Mouse (Mus musculus) yolk sac, embryonic 10.5 days (tissue): ENCODE data around the gene Fbxo41.
"Not testable (repeated sequence)": the region's sequence is repeated elsewhere in the genome, so short reads cannot be mapped to it uniquely, and the experiment has no call there.

Source experiments
- DNase-seq: peaks from one replicate; pipeline ENCODE4 v3.0.0-alpha.2; 2017; ENCODE audit warnings: low spot score

Fbxo41 gene

DNA sequence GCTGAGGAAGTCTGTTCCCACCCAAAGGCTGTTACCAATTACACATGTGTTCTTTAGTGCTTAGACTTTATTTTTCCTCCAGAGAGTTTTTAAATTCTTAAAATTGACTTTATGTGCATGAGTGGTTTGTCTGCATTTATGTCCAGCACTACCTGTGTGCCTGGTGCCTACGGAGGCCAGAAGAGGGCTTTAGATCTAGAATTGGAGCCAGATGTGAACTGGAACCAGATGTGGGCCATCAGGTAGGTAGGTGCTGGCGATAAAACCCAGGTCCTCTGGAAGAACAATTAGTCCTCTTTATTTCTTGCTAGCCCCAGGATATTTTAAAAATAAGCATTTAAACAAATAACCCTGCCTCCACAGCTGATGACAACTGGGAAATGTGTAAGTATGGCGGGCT is 11.2 kb downstream of the Fbxo41 start:
- no peak for DNase-seq

- no peak for DNase-seq
Observed at GRCm38 (mm10) chr6:85490252-85490651, 12.5 kb downstream of the Fbxo41 start.

DNA sequence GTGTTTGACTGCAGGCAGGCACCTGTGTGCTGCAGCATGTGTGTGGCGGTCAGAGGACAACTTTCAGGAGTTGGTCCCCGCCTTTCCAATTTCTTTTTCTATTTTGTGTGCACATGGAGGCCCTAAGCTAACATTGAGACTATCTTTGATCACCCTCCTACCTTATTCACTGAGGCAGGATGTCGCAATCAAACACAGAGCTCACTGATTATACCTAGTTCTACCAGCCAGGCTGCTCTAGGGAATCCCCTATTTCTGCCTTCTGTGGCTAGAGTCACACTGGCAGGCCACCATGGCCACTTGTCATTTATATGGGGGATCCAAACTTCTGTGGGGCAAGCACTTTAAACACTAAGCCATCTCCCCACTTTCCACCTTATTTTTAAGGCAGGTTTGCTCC is 13.1 kb downstream of the Fbxo41 start:
- DNase-seq = no peak

- no peak for DNase-seq
Observed at GRCm38 (mm10) chr6:85488510-85488909, 14.3 kb downstream of the Fbxo41 start.

DNA sequence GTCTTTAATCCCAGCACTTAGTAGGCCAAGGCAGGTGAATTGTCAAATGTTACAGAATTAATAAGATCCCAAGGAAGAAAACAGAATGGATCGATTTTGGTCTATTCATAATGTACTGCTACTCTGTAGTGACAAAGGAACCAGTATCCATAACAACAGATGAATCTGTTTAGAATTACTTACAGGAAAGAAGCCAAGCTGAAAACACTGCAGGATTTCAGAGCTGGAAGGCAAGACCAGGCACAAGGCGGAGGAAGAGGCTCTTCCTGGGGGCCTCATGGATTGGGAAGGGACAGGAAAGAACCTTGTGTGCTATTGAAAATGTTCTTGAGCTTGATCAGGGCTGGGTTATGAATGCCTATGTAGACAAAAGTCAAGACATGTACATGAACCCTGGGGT is 17.1 kb downstream of the Fbxo41 start:
- no peak for DNase-seq

DNA sequence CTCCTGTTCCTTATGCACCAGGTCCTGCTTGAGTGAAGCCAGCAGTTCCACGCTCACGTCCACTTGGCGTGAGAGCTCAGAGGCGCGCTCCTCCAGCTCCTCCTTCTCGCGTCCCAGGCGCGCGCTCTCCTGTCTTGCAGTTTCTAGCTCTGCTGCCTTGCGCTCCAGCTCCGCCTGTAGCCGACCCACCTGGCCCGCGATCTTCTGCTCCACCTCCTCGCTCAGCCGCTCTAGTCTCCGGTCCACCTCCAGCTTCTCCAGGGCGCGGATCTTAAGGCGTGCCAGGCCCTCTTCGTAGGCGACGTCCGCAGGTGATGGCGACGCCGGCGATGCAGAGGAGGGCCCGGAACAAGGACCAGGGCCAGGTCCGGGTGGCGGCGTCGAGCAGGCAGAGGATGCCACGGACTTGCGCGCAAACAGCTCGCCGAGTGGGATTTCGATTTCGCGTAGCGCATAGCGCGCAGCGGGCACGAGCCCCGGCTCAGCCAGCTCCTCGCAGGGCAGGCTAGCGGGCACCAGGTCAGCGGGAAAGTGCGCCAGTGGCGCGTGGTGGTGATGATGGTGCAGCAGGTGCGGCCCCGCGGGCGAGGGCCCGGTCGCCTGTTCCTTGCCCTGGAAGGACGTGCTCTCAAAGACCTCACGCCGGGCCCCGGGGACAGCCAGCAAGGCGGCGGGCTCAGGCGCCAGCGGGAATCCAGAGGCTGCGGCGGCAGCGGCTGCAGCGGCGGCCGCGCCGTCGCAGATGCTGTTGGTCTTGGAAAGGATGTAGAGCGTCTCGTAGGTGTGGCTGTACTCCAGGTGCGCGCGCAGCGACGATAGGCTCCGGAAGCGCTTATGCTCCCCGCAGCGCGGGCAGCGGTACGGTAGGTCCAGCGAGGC is 18.7 kb downstream of the Fbxo41 start:
- DNase-seq = no peak

DNA sequence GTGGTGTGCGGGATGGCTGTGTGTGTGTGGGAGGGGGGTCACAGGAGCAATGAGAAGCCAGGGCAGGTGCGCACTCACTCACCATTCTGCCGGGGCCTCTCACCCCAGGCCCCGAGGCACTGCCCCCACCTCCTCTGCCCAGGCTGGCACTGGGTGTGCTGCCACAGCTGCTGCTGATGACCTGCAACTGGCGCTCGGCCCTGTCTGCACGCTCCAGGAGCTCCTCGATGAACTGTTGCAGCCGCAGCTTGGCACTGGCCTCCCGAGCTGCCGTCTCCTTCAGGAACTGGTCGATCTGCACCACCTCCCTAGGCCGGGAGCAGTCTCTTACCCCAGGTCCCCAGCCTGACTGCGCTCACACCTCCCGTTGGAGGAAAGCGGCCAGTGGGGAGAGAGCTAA is 22.1 kb downstream of the Fbxo41 start:
- no peak for DNase-seq

- DNase-seq = no peak
Observed at GRCm38 (mm10) chr6:85479979-85480378, 22.8 kb downstream of the Fbxo41 start.

DNA sequence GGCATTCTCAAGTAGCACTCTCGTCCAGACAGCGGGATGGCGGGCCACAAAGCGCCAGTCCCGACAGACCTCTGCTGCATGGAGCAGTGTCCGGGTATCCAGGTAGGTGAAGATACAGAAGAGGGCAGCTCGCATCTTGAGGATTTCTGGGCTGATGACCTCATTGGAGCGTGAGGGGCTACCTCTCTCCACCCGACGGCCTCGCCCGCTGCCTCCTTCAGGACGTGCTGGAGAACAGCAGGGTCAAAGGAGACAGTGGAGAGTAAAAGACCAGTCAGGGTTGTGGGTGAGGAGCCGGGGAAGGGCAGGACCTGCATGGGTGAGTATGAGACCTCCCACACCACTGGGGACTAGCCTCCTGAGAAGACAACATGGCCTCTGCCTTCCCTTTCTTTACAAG is 24.4 kb downstream of the Fbxo41 start:
- DNase-seq = no peak

DNA sequence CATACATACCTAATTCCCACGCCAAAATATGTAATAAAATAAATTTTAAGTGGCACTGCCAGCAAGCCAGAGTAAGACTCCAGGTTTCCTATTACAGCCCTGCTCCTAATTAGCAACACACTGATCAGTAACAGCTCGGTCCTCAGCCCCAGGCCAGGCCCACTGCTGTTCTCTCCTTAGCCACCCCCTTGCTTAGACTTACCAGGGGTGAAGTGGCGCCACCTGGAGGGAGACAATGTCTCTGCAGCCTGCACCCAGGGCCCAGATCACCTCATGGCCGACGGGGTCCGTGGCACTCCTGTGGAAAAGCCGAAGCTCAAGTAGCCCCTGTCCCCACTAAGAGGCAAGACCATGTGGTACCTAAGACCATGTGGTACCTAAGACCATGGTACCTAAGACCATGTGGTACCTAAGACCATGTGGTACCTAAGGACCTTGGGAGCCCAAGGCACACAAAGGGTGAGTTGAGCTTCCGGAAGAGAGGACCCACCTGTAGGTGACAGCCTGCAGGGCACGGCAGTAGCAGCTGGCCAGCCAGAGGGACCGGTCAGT is 25.4 kb downstream of the Fbxo41 start:
- no peak for DNase-seq

- no peak for DNase-seq
Observed at GRCm38 (mm10) chr6:85475581-85475980, 27.2 kb downstream of the Fbxo41 start.

DNA sequence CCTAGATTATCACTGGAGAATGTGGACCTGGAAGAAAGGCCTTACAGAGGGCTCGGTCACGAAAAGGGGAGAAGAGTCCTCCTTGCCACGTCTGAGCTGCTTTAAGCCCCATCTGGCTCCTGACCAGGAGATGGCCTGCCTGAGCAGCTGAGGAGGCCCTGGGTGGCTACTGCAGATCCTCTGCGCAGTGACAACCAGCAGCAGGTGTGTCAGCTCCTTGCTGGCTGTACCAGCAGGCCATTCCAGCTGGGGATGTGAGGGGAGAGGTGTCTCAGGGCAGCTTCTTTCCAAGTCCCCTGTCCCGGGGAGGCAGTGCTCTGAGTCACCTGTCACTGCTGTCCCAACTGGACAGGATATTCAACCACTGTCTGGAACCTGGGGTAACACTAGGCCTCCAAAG is 30.3 kb downstream of the Fbxo41 start:
- DNase-seq = no peak

- no peak for DNase-seq
Observed at GRCm38 (mm10) chr6:85471962-85472361, 30.8 kb downstream of the Fbxo41 start.

- DNase-seq = no peak
Observed at GRCm38 (mm10) chr6:85469660-85470430, 32.9 kb downstream of the Fbxo41 start.

DNA sequence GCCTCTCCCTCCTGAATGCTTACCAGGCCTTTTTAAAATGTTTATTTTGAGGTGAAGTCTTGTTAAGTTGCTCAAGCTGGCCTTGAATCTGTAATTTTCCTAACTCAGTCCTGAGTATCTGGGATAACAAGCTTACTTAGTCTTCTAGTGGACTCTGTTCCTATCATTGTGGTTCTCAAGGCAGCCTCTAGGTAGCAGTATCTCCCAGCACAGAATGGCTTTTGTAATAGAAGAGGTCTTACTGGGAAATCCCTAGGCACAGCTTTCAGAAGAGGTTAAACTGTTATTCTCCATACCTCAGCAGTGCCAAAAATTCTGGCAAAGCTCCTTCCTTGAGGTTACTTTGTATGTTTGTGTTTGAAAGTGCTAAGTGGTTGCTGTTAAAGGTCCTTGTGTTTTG is 37.4 kb downstream of the Fbxo41 start:
- no peak for DNase-seq

- no peak for DNase-seq
Observed at GRCm38 (mm10) chr6:85459621-85460020, 43.2 kb downstream of the Fbxo41 start.

GRCm38 (mm10) chr6:85452816-85453215 is 50.0 kb downstream of the Fbxo41 start:
- DNase-seq = no peak

GRCm38 (mm10) chr6:85452411-85452665 is 50.5 kb downstream of the Fbxo41 start:
- no peak for DNase-seq

- DNase-seq = peak; percentile 99
Observed at GRCm38 (mm10) chr6:85451664-85452410, 51.0 kb downstream of the Fbxo41 start, which contains the start of gene Pradc1. Pradc1 (minus strand) TSS chr6:85451970.

- peak; percentile 98 for DNase-seq
Observed at GRCm38 (mm10) chr6:85450697-85451663, 51.8 kb downstream of the Fbxo41 start, which contains the start of gene Cct7. Cct7 (plus strand) TSS chr6:85451514.

GRCm38 (mm10) chr6:85450140-85450539 is 52.7 kb downstream of the Fbxo41 start:
- not testable (repeated sequence) for DNase-seq
